Mouse (Mus musculus): ENCODE data around the gene Pttg1ip.

Pttg1ip gene

GRCm38 (mm10) chr10:77581408-77582284 is at the start of gene Pttg1ip:
TSS of gene Pttg1ip (plus strand) at chr10:77581720.
- peak; percentile 95 for DNase-seq (ENCODE audit: low spot score)

- no peak for DNase-seq (ENCODE audit: low spot score)
Observed at GRCm38 (mm10) chr10:77532020-77532413, 49.5 kb upstream of the Pttg1ip start.

DNA sequence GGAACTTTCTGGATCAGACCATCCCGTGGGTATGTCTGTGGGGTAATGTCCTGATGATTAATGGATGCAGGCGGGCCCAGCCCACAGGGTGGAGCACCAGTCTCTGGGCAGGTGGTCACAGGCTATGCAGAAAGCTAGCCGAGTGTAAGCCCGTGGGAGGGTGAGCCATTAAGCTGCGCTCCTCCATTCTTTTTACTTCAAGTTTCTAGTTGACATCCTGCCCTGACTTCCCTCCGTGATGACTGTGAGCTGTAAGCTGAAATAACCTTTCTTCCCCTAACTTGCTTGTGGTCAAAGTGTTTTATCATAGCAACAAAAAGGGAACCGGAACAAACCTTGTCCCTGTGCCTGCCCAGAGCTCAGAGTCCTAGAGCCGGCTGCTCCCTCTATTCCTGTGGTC is 44.8 kb upstream of the Pttg1ip start:
- no peak for DNase-seq (ENCODE audit: low spot score)

- no peak for DNase-seq (ENCODE audit: low spot score)
Observed at GRCm38 (mm10) chr10:77537215-77538209, 44.0 kb upstream of the Pttg1ip start.

DNA sequence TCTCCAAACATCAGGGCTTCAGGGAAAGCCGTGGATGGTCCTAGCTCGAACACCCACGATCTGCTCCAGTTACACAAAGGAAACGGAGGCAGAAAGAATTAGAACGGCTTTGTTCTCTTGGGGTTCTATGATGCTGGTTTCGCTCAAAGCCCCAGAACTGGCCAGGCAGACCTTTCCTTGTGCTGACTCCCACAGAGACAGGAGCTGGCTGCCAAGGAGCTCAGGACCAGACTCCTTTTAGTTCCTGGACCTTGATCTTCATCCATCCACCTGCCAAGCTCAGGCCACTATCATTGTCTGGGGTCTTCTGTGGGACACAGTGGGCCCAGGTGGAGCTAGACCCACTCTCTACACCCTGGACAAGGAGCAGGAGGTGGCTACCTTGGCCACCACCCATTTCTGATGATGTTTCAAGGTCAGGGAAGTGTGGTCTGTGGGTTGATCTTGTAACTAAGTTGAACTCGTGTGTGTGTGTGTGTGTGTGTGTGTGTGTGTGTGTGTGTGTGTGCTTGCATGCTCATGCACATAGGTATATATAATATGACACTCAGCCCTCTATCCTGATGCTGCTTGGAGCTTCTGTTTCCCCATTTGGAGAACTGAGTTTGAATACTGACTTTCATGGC is 42.1 kb upstream of the Pttg1ip start:
- DNase-seq (ENCODE audit: low spot score) = no peak

GRCm38 (mm10) chr10:77540576-77541102 is 40.9 kb upstream of the Pttg1ip start:
- DNase-seq (ENCODE audit: low spot score) = no peak

DNA sequence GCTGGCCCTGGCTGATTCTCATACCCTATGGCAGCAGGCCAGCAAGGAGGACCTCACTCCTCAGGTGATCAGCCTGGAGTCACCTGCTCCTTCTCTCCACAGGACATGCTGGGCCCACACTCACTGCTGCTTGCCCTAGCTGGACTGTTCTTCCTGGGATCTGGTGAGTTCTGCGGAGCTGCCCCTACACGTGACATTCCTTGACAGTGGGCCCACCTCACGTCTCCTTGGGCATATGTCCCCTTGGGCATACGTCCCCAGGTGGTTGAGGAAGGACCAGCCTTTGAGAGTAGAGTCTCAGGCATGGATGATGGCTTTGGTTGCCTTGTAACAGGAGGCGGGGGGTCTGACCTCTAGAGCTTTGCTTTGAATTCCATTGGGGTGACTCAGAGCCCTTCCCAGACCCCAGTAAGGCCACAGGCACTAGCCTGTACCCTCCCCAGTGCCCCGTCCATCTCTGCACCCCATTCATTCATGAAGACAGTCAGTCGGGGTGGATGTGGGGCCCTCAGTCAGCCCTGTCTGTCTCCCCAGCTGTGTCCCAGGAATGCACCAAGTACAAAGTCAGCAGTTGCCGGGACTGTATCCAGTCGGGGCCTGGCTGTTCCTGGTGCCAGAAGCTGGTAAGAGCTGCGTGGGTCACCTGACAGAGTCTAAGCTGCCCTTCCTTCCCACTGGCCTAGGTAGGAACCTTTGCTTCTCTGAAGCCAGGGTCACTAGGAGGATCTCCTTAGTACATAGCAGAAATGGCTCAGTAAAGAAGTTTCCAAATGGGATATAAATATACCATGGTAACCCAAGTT is 39.5 kb upstream of the Pttg1ip start:
- DNase-seq (ENCODE audit: low spot score) = no peak

- no peak for DNase-seq (ENCODE audit: low spot score)
Observed at GRCm38 (mm10) chr10:77543226-77543625, 38.3 kb upstream of the Pttg1ip start.

DNA sequence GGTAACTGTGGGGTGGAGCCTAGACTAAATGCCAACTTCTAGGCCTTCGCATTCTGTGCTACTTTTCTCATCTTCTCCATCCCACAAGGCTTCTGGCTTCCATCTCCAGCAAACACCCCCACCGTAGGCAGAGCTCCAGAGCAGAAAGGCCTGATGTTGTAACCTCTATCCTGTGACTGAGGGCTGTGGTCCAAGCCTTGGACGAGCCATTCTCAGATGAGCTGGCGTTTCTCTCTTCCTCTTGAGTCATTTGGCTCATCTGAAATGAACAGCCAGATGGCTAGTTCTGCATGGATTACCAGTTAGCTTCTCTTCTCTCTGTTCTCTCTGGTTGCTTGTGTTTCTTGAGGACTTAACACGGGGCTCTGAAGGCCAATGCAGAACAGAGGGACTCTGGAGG is 36.6 kb upstream of the Pttg1ip start:
- peak; percentile 81 for DNase-seq (ENCODE audit: low spot score)

DNA sequence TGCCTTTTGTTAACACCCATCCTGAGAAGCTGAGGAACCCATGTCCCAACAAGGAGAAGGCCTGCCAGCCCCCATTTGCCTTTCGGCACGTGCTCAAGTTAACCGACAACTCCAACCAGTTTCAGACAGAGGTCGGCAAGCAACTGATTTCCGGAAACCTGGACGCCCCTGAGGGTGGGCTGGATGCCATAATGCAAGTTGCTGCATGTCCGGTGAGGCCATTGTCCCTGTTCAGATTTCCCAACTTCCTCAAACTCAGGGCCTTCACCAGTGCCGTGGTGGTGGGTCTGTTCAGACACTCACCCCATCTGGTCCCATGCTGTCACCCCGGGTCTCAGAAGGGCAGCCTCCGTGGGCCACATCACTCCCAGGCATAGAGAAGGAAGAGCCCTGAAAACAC is 32.9 kb upstream of the Pttg1ip start:
- DNase-seq (ENCODE audit: low spot score) = no peak

GRCm38 (mm10) chr10:77550874-77551273 is 30.6 kb upstream of the Pttg1ip start:
- peak; percentile 70 for DNase-seq (ENCODE audit: low spot score)

DNA sequence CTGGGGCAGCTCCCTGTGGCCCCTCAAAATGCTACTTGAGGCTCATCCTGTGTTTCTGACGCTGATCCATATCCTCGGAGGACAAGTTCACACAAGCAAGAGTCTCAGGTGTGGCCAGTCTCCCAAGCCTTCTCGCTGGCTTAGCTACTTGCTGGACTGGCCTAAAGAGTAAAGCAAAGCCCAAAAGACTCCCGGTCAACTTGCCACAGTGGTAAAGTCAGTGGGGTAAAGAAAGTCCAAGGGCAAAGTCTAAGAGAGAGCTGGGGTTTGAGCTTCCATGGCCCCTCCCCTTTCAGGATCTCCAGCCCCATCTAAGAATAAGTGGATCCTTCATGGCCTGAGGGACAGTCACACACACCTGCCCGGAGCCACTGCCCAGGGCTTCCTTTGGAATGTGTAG is 29.4 kb upstream of the Pttg1ip start:
- DNase-seq (ENCODE audit: low spot score) = no peak

DNA sequence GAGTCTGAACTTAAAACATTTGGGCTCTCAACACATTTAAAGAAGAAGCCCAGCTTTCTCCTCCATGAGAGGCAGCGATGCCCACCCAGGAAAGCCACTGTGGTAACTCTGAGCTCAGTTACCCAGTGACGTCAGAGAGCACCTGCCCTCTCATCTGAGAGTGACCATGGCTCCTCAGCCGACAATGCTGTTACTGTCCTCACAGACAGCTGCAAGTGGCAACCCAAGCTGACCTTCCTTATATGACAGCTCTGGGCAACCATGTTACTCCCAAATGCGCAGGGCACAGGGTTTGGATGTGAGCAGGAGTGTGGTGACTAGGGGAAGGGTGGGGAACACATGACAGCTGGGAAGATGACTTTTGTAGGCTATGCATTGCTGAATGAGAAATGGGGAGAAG is 28.2 kb upstream of the Pttg1ip start:
- no peak for DNase-seq (ENCODE audit: low spot score)

- no peak for DNase-seq (ENCODE audit: low spot score)
Observed at GRCm38 (mm10) chr10:77554918-77555317, 26.6 kb upstream of the Pttg1ip start.

- DNase-seq (ENCODE audit: low spot score) = no peak
Observed at GRCm38 (mm10) chr10:77556631-77557030, 24.9 kb upstream of the Pttg1ip start.

DNA sequence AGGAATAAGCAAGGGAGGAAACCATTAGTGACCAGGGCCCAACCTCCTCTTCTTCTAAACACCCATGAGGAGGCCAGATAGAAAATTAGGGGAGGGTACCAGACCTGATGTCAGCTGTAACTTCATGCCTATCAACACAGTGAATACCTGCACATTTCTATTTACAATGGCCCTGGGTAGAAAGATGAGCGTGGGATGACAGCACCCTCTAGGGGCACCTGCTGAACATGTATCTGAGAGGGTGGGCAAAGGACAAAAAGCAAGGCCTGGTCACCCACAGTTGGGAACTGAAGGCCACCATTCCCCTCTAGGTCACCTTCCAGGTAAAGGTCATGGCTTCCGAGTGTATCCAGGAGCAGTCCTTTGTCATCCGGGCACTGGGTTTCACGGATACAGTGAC is 23.9 kb upstream of the Pttg1ip start:
- DNase-seq (ENCODE audit: low spot score) = no peak

DNA sequence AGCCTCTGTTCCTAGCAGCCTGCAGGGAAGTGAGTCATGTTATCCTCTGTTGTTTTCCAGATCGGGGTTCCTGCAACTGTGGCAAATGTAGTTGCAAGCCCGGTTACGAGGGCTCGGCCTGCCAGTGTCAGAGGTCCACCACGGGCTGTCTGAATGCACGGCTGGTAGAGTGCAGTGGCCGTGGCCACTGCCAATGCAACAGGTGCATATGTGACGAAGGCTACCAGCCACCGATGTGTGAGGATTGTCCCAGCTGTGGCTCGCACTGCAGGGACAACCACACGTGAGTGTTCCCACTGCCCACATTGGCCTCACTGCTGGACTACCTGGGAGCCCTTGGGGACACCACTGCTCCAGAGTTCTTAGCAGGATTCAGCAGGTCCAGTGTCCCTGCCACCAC is 21.4 kb upstream of the Pttg1ip start:
- no peak for DNase-seq (ENCODE audit: low spot score)

- DNase-seq (ENCODE audit: low spot score) = no peak
Observed at GRCm38 (mm10) chr10:77560830-77561229, 20.7 kb upstream of the Pttg1ip start.

DNA sequence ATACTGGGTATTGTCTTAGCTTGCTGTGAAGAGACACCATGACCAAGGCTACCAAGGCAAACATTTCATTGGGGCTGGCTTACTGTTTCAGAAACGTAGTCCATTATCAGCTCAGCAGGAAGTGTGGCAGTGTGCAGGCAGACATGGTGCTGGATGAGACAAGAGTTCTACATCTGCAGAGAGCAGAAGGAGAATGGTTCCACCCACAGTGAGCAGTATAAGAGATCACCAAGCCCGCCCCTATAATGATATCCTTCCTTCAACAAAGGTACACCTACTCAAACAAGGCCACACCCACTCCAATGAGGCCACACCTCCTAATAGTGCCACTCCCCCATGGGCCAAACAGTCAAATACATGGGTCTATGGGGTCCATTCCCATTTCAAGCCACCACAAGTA is 20.0 kb upstream of the Pttg1ip start:
- DNase-seq (ENCODE audit: low spot score) = no peak

- no peak for DNase-seq (ENCODE audit: low spot score)
Observed at GRCm38 (mm10) chr10:77565005-77565404, 16.5 kb upstream of the Pttg1ip start.

GRCm38 (mm10) chr10:77566651-77567050 is 14.9 kb upstream of the Pttg1ip start:
- DNase-seq (ENCODE audit: low spot score) = peak; percentile 85

Data from layer of hippocampus, adult 11-12 months (tissue).